Comparison of ENCODE assay signal across 11 mouse cellular contexts in genomic region chr11:78566775-78567174, GRCm38 (mm10). TPM values are rescaled to one million over a fixed set of nuclear protein-coding genes. Genes with fewer than 3 reads are reported as not detected.
A peak's percentile ranks its signal among the peaks of the same experiment; 100 is the strongest.
DNase-seq lines count a peak whose midpoint lies in the region; ATAC-seq and TF ChIP-seq lines count a peak whose summit lies in the region.
"Had no signal": no experiment of that assay in that cellular context is flagged by ENCODE, and none has a peak within 500 bp of the region (broad histone marks: within the 10 kb centered on the region; RNA-seq: fewer than 3 reads in every experiment).

No protein-coding gene starts in this region.

- H3K4me3 ChIP-seq in MEL (ENCODE audit: control insufficient read depth in 1 of 2, insufficient read depth in 1 of 2, low read depth in 2 of 2, low read length in 2 of 2): no peak overlapping the region
- no peak overlapping the region for H3K4me3 ChIP-seq in lung, embryonic 14.5 days (ENCODE audit: low read depth, low read length)
- no peak overlapping the region for H3K4me3 ChIP-seq in forebrain, embryonic 15.5 days
- H3K4me3 ChIP-seq: neural tube, embryonic 13.5 days had no signal

- peaks cover 0 to 25% of the 10 kb centered on the region in 2 experiments; a peak in 3 of 4 replicates for H3K36me3 ChIP-seq in MEL (ENCODE audit: control insufficient read depth in 1 of 2, insufficient read depth in 2 of 2, low read length in 2 of 2)
- H3K36me3 ChIP-seq in lung, embryonic 14.5 days (ENCODE audit: insufficient read depth): peaks cover 14% of the 10 kb centered on the region
- peaks cover 28% of the 10 kb centered on the region for H3K36me3 ChIP-seq in forebrain, embryonic 15.5 days

- TF ChIP-seq EP300 in MEL (IDR thresholded peaks at IDR 0.05; ENCODE audit: low read depth in 1 of 2, low read length in 2 of 2): peak; percentile 80 to 87

- no peaks in the 10 kb centered on the region for H3K79me2 ChIP-seq in MEL (ENCODE audit: control insufficient read depth, insufficient read depth, low read length, poor library complexity)

- H3K9me3 ChIP-seq in MEL (replicated peaks; ENCODE audit: insufficient read depth, low read length): no peaks in the 10 kb centered on the region
- H3K9me3 ChIP-seq in lung, embryonic 14.5 days (ENCODE audit: low read depth, low read length): no peaks in the 10 kb centered on the region
- no peaks in the 10 kb centered on the region for H3K9me3 ChIP-seq in forebrain, embryonic 15.5 days
- H3K9me3 ChIP-seq: neural tube, embryonic 13.5 days had no signal

- H3K4me1 ChIP-seq in MEL (ENCODE audit: control insufficient read depth in 1 of 2, insufficient read depth in 2 of 2, low read length in 2 of 2): peaks cover 18 to 20% of the 10 kb centered on the region in 2 experiments
- H3K4me1 ChIP-seq in lung, embryonic 14.5 days (ENCODE audit: insufficient read depth): peaks cover 5% of the 10 kb centered on the region; the same call in 1 of the 2 replicates
- no peaks in the 10 kb centered on the region for H3K4me1 ChIP-seq in forebrain, embryonic 15.5 days
- H3K4me1 ChIP-seq: neural tube, embryonic 13.5 days had no signal

- TF ChIP-seq POLR2A in MEL (IDR thresholded peaks at IDR 0.05; ENCODE audit: control insufficient read depth in 1 of 2, insufficient read depth in 1 of 2, low read depth in 1 of 2, low read length in 2 of 2, poor library complexity in 1 of 2): no peak
- no peak for TF ChIP-seq POLR2A in brain, embryonic 14.5 days (IDR thresholded peaks at IDR 0.05; ENCODE audit: borderline replicate concordance, extremely low read depth, insufficient read depth, insufficient read length, poor library complexity, severe bottlenecking)

- H3K9ac ChIP-seq in MEL (ENCODE audit: control insufficient read depth, low read depth, low read length, poor library complexity, severe bottlenecking): peak overlapping the region; percentile 20; the same call in 1 of the 2 replicates
- no peak overlapping the region for H3K9ac ChIP-seq in lung, embryonic 14.5 days
- H3K9ac ChIP-seq in forebrain, embryonic 15.5 days (replicated peaks): no peak overlapping the region
- H3K9ac ChIP-seq: neural tube, embryonic 13.5 days had no signal

- peak; percentile 93 for ATAC-seq in lung, embryonic 14.5 days (ENCODE audit: insufficient read depth)
- ATAC-seq in forebrain, embryonic 15.5 days (replicated peaks): no peak
- ATAC-seq: Patski had no signal

- H3K27ac ChIP-seq in MEL (ENCODE audit: control insufficient read depth, low read depth, low read length): peak overlapping the region; percentile 70
- H3K27ac ChIP-seq in lung, embryonic 14.5 days (ENCODE audit: low read depth): peak overlapping the region; percentile 86
- H3K27ac ChIP-seq in forebrain, embryonic 15.5 days (replicated peaks): no peak overlapping the region
- H3K27ac ChIP-seq: neural tube, embryonic 13.5 days had no signal

- WGBS in lung, embryonic 14.5 days: 28% methylated on average over 6 of the region's 6 CpGs
- WGBS in forebrain, embryonic 15.5 days: 86% methylated on average over 6 of the region's 6 CpGs

- no peak for TF ChIP-seq CTCF in MEL (IDR thresholded peaks at IDR 0.05 in 2 of 3, conservative IDR thresholded peaks at IDR 0.05 in 1 of 3; ENCODE audit: control insufficient read depth in 1 of 3, insufficient read depth in 1 of 3, low read depth in 2 of 3, low read length in 3 of 3, poor library complexity in 1 of 3, severe bottlenecking in 1 of 3)
- no peak for TF ChIP-seq CTCF in brain, embryonic 14.5 days (IDR thresholded peaks at IDR 0.05; ENCODE audit: borderline replicate concordance, extremely low read depth, insufficient read depth, insufficient read length)
- TF ChIP-seq CTCF in lung, embryonic 14.5 days (IDR thresholded peaks at IDR 0.05; ENCODE audit: low read depth): no peak

- no peak for TF ChIP-seq RAD21 in MEL (IDR thresholded peaks at IDR 0.05; ENCODE audit: low read depth, low read length)

- peak; percentile 85 for DNase-seq in MEL (ENCODE audit: low read depth, low spot score)
- peak; percentile 15 for DNase-seq in brain, embryonic 14.5 days (ENCODE audit: low read depth)
- peak; percentile 31 for DNase-seq in kidney, adult 18-20 months
- DNase-seq in lung, embryonic 14.5 days: peak; percentile 88
- no peak for DNase-seq in urinary bladder, adult 2 months (ENCODE audit: low spot score)
- no peak for DNase-seq in layer of hippocampus, adult 18-20 months (ENCODE audit: low spot score in 2 of 2)
- no peak for DNase-seq in right cerebral cortex, postnatal 36 days (ENCODE audit: low spot score in 2 of 2)
- DNase-seq: gastrocnemius, postnatal 10 days had no signal

- no peaks in the 10 kb centered on the region for H3K27me3 ChIP-seq in MEL (ENCODE audit: control insufficient read depth in 1 of 2, insufficient read depth in 2 of 2, low read length in 2 of 2)
- H3K27me3 ChIP-seq in lung, embryonic 14.5 days (ENCODE audit: insufficient read depth, low read length): no peaks in the 10 kb centered on the region
- no peaks in the 10 kb centered on the region for H3K27me3 ChIP-seq in forebrain, embryonic 15.5 days
- H3K27me3 ChIP-seq: neural tube, embryonic 13.5 days; Patski had no signal

- H3K4me2 ChIP-seq in lung, embryonic 14.5 days: peak overlapping the region; percentile 18; the same call in 1 of the 2 replicates
- no peak overlapping the region for H3K4me2 ChIP-seq in forebrain, embryonic 15.5 days (replicated peaks)
- H3K4me2 ChIP-seq: neural tube, embryonic 13.5 days had no signal

TF ChIP-seq in MEL, 35 proteins besides CTCF, POLR2A, EP300 and RAD21 (continues in another document):
- TF ChIP-seq GATA1 (IDR thresholded peaks at IDR 0.05; ENCODE audit: low read depth, low read length) (peak; percentile 81), ZC3H11A (IDR thresholded peaks at IDR 0.05; ENCODE audit: low read depth, low read length) (no peak), UBTF (IDR thresholded peaks at IDR 0.05; ENCODE audit: borderline replicate concordance, insufficient read depth, low read depth, low read length) (no peak), ETS1 (IDR thresholded peaks at IDR 0.05; ENCODE audit: low read depth, low read length) (peak; percentile 88), MXI1 (IDR thresholded peaks at IDR 0.05; ENCODE audit: low read depth, low read length) (peak; percentile 43; the same call in 1 of the 2 replicates), USF1 (IDR thresholded peaks at IDR 0.05; ENCODE audit: low read depth, low read length) (peak; percentile 94), ZMIZ1 (IDR thresholded peaks at IDR 0.05; ENCODE audit: low read depth, low read length) (no peak), TAL1 (IDR thresholded peaks at IDR 0.05; ENCODE audit: low read length) (peak; percentile 43; the same call in 1 of the 2 replicates)

RNA-seq across cellular contexts. Expression of gene Tmem97, which starts 16.2 kb away (rescaled TPM):
- total RNA-seq in MEL (2012; rRNA removed): 204 and 207 TPM in 2 replicates
- polyA plus RNA-seq in MEL (2012; ENCODE audit: insufficient read depth in 1 of 2, insufficient read length in 2 of 2, low read depth in 1 of 2, low replicate concordance in 2 of 2, missing spikeins in 1 of 2): 100 to 1,000 TPM; 166 to 215 TPM
- 15.2 and 16.6 TPM in 2 replicates for polyA plus RNA-seq in brain, embryonic 14.5 days (2012; rRNA removed)
- 102 and 108 TPM in 2 replicates for polyA plus RNA-seq in lung, embryonic 14.5 days (2014; fragmentation: Nextera tagmentation; extraction: Ambion mirVana)
- 8.7 and 10.7 TPM in 2 replicates for polyA plus RNA-seq in urinary bladder, adult 2 months (2012; rRNA removed)
- 10 to 100 TPM; 11.7 to 14.6 TPM for total RNA-seq in layer of hippocampus, adult 18-20 months (2021)
- 30.4 and 35.2 TPM in 2 replicates for polyA plus RNA-seq in forebrain, embryonic 15.5 days (2015; fragmentation: Nextera tagmentation; extraction: Ambion mirVana)

RNA-seq across cellular contexts. Expression of gene Ift20, which starts 30.6 kb away (rescaled TPM):
- 153 and 196 TPM in 2 replicates for total RNA-seq in MEL (2012; rRNA removed)
- 100 to 1,000 TPM in 1 of 2 experiments, not detected in 1; 128 TPM for polyA plus RNA-seq in MEL (2012; ENCODE audit: insufficient read depth in 1 of 2, insufficient read length in 2 of 2, low read depth in 1 of 2, low replicate concordance in 2 of 2, missing spikeins in 1 of 2)
- 69.7 and 79.3 TPM in 2 replicates for polyA plus RNA-seq in brain, embryonic 14.5 days (2012; rRNA removed)
- 119 and 134 TPM in 2 replicates for polyA plus RNA-seq in lung, embryonic 14.5 days (2014; fragmentation: Nextera tagmentation; extraction: Ambion mirVana)
- 87.2 and 93.1 TPM in 2 replicates for polyA plus RNA-seq in urinary bladder, adult 2 months (2012; rRNA removed)
- total RNA-seq in layer of hippocampus, adult 18-20 months (2021): 10 to 100 TPM; 73.8 to 78.2 TPM
- polyA plus RNA-seq in forebrain, embryonic 15.5 days (2015; fragmentation: Nextera tagmentation; extraction: Ambion mirVana): 112 and 113 TPM in 2 replicates

RNA-seq across cellular contexts. Expression of gene Tnfaip1, which starts 30.6 kb away (rescaled TPM):
- 3.9 and 4.7 TPM in 2 replicates for total RNA-seq in MEL (2012; rRNA removed)
- polyA plus RNA-seq in MEL (2012; ENCODE audit: insufficient read depth in 1 of 2, insufficient read length in 2 of 2, low read depth in 1 of 2, low replicate concordance in 2 of 2, missing spikeins in 1 of 2): 1 to 10 TPM in 1 of 2 experiments, not detected in 1; 7.4 TPM
- polyA plus RNA-seq in brain, embryonic 14.5 days (2012; rRNA removed): 47.2 and 55.3 TPM in 2 replicates
- 82.9 and 85.2 TPM in 2 replicates for polyA plus RNA-seq in lung, embryonic 14.5 days (2014; fragmentation: Nextera tagmentation; extraction: Ambion mirVana)
- polyA plus RNA-seq in urinary bladder, adult 2 months (2012; rRNA removed): 37.1 and 39.9 TPM in 2 replicates
- 10 to 100 TPM; 29.1 to 29.8 TPM for total RNA-seq in layer of hippocampus, adult 18-20 months (2021)
- 66.8 and 67.1 TPM in 2 replicates for polyA plus RNA-seq in forebrain, embryonic 15.5 days (2015; fragmentation: Nextera tagmentation; extraction: Ambion mirVana)

RNA-seq across cellular contexts. Expression of gene Poldip2, which starts 54.8 kb away (rescaled TPM):
- 157 and 182 TPM in 2 replicates for total RNA-seq in MEL (2012; rRNA removed)
- 100 to 1,000 TPM; 166 to 260 TPM for polyA plus RNA-seq in MEL (2012; ENCODE audit: insufficient read depth in 1 of 2, insufficient read length in 2 of 2, low read depth in 1 of 2, low replicate concordance in 2 of 2, missing spikeins in 1 of 2)
- polyA plus RNA-seq in brain, embryonic 14.5 days (2012; rRNA removed): 106 and 117 TPM in 2 replicates
- 148 and 153 TPM in 2 replicates for polyA plus RNA-seq in lung, embryonic 14.5 days (2014; fragmentation: Nextera tagmentation; extraction: Ambion mirVana)
- polyA plus RNA-seq in urinary bladder, adult 2 months (2012; rRNA removed): 52.5 and 54.7 TPM in 2 replicates
- 100 to 1,000 TPM; 118 to 119 TPM for total RNA-seq in layer of hippocampus, adult 18-20 months (2021)
- polyA plus RNA-seq in forebrain, embryonic 15.5 days (2015; fragmentation: Nextera tagmentation; extraction: Ambion mirVana): 205 and 217 TPM in 2 replicates

RNA-seq across cellular contexts. Expression of gene Tmem199, which starts 54.8 kb away (rescaled TPM):
- 51.9 and 57.1 TPM in 2 replicates for total RNA-seq in MEL (2012; rRNA removed)
- polyA plus RNA-seq in MEL (2012; ENCODE audit: insufficient read depth in 1 of 2, insufficient read length in 2 of 2, low read depth in 1 of 2, low replicate concordance in 2 of 2, missing spikeins in 1 of 2): 10 to 100 TPM in 1 of 2 experiments, not detected in 1; 36.5 TPM
- 49.9 and 65.5 TPM in 2 replicates for polyA plus RNA-seq in brain, embryonic 14.5 days (2012; rRNA removed)
- 47.0 and 53.3 TPM in 2 replicates for polyA plus RNA-seq in lung, embryonic 14.5 days (2014; fragmentation: Nextera tagmentation; extraction: Ambion mirVana)
- 28.8 and 41.2 TPM in 2 replicates for polyA plus RNA-seq in urinary bladder, adult 2 months (2012; rRNA removed)
- total RNA-seq in layer of hippocampus, adult 18-20 months (2021): 10 to 100 TPM; 44.8 to 47.1 TPM
- polyA plus RNA-seq in forebrain, embryonic 15.5 days (2015; fragmentation: Nextera tagmentation; extraction: Ambion mirVana): 86.1 and 86.7 TPM in 2 replicates

Comparison
In these comparisons a context has a peak if more than half of its experiments do, and no peak if none do; other contexts are left out.
1. DNase-seq: peak in MEL (single experiment), brain, embryonic 14.5 days (single experiment), kidney, adult 18-20 months (single experiment) and lung, embryonic 14.5 days (single experiment); none in urinary bladder, adult 2 months (single experiment), layer of hippocampus, adult 18-20 months (0 of 2) and right cerebral cortex, postnatal 36 days (0 of 2).